Mouse (Mus musculus) bone marrow, adult 2 months (tissue): ENCODE data around the gene Kdm1a.

Experiments
- CTCF ChIP-seq: fragments of 200-500 bp; IDR thresholded peaks from 2 replicates; pipeline ENCODE4 v1.5.1; 2011; ENCODE audit warnings: low read length, control low read depth; ENCODE audit not compliant: control insufficient read depth, insufficient read depth
- POLR2A ChIP-seq: fragments of 200-500 bp; IDR thresholded peaks from 2 replicates; pipeline ENCODE4 v1.6.1; 2011; ENCODE audit warnings: low read depth, mild to moderate bottlenecking, control low read depth, low read length, borderline replicate concordance; ENCODE audit not compliant: control insufficient read depth

DNA sequence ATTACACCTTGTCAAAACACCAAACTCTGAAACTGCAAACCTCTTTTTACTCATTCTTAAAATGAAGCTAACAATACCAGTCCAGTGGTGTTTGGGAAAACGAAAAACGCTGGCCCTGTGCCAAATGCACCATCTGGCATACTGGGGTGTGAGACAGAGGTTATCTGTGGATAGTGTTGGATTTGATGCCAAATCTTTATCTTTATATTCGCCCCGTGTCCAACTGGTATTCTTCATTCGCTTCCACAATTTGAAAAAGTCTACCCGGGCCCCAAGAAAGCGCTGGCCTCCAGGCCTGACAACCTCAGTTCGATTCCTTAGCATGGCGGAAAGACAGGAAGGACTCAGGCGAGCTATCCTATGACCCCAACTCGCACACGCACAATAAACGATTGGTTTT lies 1.0 kb downstream of the Kdm1a start:
- no peak for TF ChIP-seq CTCF
- TF ChIP-seq POLR2A, result no peak
